Mouse (Mus musculus) MEL (cell line): ENCODE data around the gene Rora. TPM values are rescaled to one million over a fixed set of nuclear protein-coding genes. Genes with fewer than 3 reads are reported as not detected.

Experiments used
- DNase-seq: peaks from one replicate; pipeline ENCODE4 v3.0.0; 2011; ENCODE audit warnings: low read depth, low spot score
- H3K27ac ChIP-seq: 2 replicates; pipeline ENCODE4 v1.5.1; 2012; ENCODE audit warnings: low read depth, mild to moderate bottlenecking, control low read depth, low read length, moderate library complexity; ENCODE audit not compliant: control insufficient read depth
- H3K27me3 ChIP-seq, 2 experiments: fragments of 150-350 bp in 1 of 2; sonication (generic) in 1 of 2; 2 replicates each; pipeline ENCODE4 v1.6.1; 2012; ENCODE audit warnings: low read length in 2 of 2, mild to moderate bottlenecking in 2 of 2, improper control_type of control experiment in 1 of 2, moderate library complexity in 1 of 2; ENCODE audit not compliant: insufficient read depth in 2 of 2, control insufficient read depth in 1 of 2
- H3K36me3 ChIP-seq, 2 experiments: 2 replicates each; pipeline ENCODE4 v1.6.1; 2012 to 2014; ENCODE audit warnings: low read length in 2 of 2, improper control_type of control experiment in 1 of 2, inconsistent platforms in 1 of 2, mild to moderate bottlenecking in 1 of 2; ENCODE audit not compliant: insufficient read depth in 2 of 2, control insufficient read depth in 1 of 2
- H3K4me1 ChIP-seq, 2 experiments: fragments of 150-350 bp in 1 of 2; sonication (generic) in 1 of 2; 2 replicates each; pipeline ENCODE4 v1.6.1; 2012; ENCODE audit warnings: low read length in 2 of 2, improper control_type of control experiment in 1 of 2, mild to moderate bottlenecking in 1 of 2; ENCODE audit not compliant: insufficient read depth in 2 of 2, control insufficient read depth in 1 of 2
- H3K4me3 ChIP-seq, 2 experiments: fragments of 150-350 bp in 1 of 2; sonication (generic) in 1 of 2; 2 replicates each; pipeline ENCODE4 v1.5.1; 2012; ENCODE audit warnings: low read depth in 2 of 2, low read length in 2 of 2, mild to moderate bottlenecking in 2 of 2, moderate library complexity in 2 of 2, control low read depth in 1 of 2, improper control_type of control experiment in 1 of 2; ENCODE audit not compliant: control insufficient read depth in 1 of 2, insufficient read depth in 1 of 2
- H3K79me2 ChIP-seq: 2 replicates; pipeline ENCODE4 v1.6.1; 2012; ENCODE audit warnings: mild to moderate bottlenecking, low read length, moderate library complexity; ENCODE audit not compliant: control insufficient read depth, poor library complexity, insufficient read depth
- H3K9ac ChIP-seq: 2 replicates; pipeline ENCODE4 v1.6.1; 2012; ENCODE audit warnings: low read depth, mild to moderate bottlenecking, control low read depth, low read length, moderate library complexity; ENCODE audit not compliant: control insufficient read depth, poor library complexity, severe bottlenecking
- H3K9me3 ChIP-seq: fragments of 150-350 bp; sonication (generic); replicated peaks from 2 replicates; pipeline ENCODE4 v1.6.1; 2012; ENCODE audit warnings: mild to moderate bottlenecking, low read length, improper control_type of control experiment, moderate library complexity; ENCODE audit not compliant: insufficient read depth
- BHLHE40 ChIP-seq: IDR thresholded peaks from 2 replicates; pipeline ENCODE4 v1.6.1; 2012; ENCODE audit warnings: low read depth, mild to moderate bottlenecking, inconsistent platforms, low read length, improper control_type of control experiment, borderline replicate concordance
- E2F4 ChIP-seq: IDR thresholded peaks from 2 replicates; pipeline ENCODE4 v1.6.1; 2011; ENCODE audit warnings: low read depth, low read length, improper control_type of control experiment, borderline replicate concordance
- ELF1 ChIP-seq: IDR thresholded peaks from 2 replicates; pipeline ENCODE4 v1.6.1; 2014; ENCODE audit warnings: low read depth, mild to moderate bottlenecking, inconsistent platforms, low read length, improper control_type of control experiment, moderate library complexity
- GABPA ChIP-seq: IDR thresholded peaks from 2 replicates; pipeline ENCODE4 v1.6.1; 2012; ENCODE audit warnings: low read depth, mild to moderate bottlenecking, inconsistent platforms, low read length, improper control_type of control experiment, moderate library complexity
- HCFC1 ChIP-seq: IDR thresholded peaks from 2 replicates; pipeline ENCODE4 v1.6.1; 2012; ENCODE audit warnings: low read depth, mild to moderate bottlenecking, inconsistent platforms, low read length, improper control_type of control experiment, moderate library complexity
- KAT2A ChIP-seq: conservative IDR thresholded peaks from 2 replicates; pipeline ENCODE4 v1.6.1; 2012; ENCODE audit warnings: low read depth, low read length, improper control_type of control experiment, inconsistent platforms
- MAX ChIP-seq: IDR thresholded peaks from 2 replicates; pipeline ENCODE4 v1.6.1; 2011; ENCODE audit warnings: low read length, improper control_type of control experiment
- MXI1 ChIP-seq: IDR thresholded peaks from 2 replicates; pipeline ENCODE4 v1.6.1; 2011; ENCODE audit warnings: mild to moderate bottlenecking, low read depth, low read length, improper control_type of control experiment
- MYB ChIP-seq: IDR thresholded peaks from 2 replicates; pipeline ENCODE4 v1.6.1; 2011; ENCODE audit warnings: mild to moderate bottlenecking, low read depth, low read length, improper control_type of control experiment
- MYC ChIP-seq: IDR thresholded peaks from 2 replicates; pipeline ENCODE4 v1.6.1; 2011; ENCODE audit warnings: low read depth, mild to moderate bottlenecking, low read length, improper control_type of control experiment, moderate library complexity
- NRF1 ChIP-seq: IDR thresholded peaks from 2 replicates; pipeline ENCODE4 v1.6.1; 2014; ENCODE audit warnings: low read depth, mild to moderate bottlenecking, inconsistent platforms, low read length, improper control_type of control experiment, moderate library complexity; ENCODE audit not compliant: poor library complexity, insufficient read depth, severe bottlenecking
- POLR2A ChIP-seq, 2 experiments: IDR thresholded peaks; 2 replicates each; pipeline ENCODE4 v1.6.1; 2011 to 2012; ENCODE audit warnings: low read length in 2 of 2, mild to moderate bottlenecking in 2 of 2, control low read depth in 1 of 2, improper control_type of control experiment in 1 of 2, low read depth in 1 of 2, moderate library complexity in 1 of 2; ENCODE audit not compliant: control insufficient read depth in 1 of 2, insufficient read depth in 1 of 2, poor library complexity in 1 of 2
- RAD21 ChIP-seq: IDR thresholded peaks from 2 replicates; pipeline ENCODE4 v1.6.1; 2011; ENCODE audit warnings: mild to moderate bottlenecking, low read depth, low read length, improper control_type of control experiment
- SMC3 ChIP-seq: IDR thresholded peaks from 2 replicates; pipeline ENCODE4 v1.6.1; 2011; ENCODE audit warnings: low read depth, low read length, improper control_type of control experiment
- TAL1 ChIP-seq: IDR thresholded peaks from 2 replicates; pipeline ENCODE4 v1.6.1; 2012; ENCODE audit warnings: mild to moderate bottlenecking, inconsistent platforms, low read length, moderate library complexity, mixed read lengths
- USF1 ChIP-seq: IDR thresholded peaks from 2 replicates; pipeline ENCODE4 v1.6.1; 2014; ENCODE audit warnings: low read depth, mild to moderate bottlenecking, inconsistent platforms, low read length, improper control_type of control experiment, moderate library complexity
- polyA plus RNA-seq, 2 experiments: library from polyadenylated mRNA; stranded (reverse) in 1 of 2; unstranded in 1 of 2; fragments of >175 nt in 1 of 2; fragments of >200 nt in 1 of 2; gene quantifications; 2 replicates each; pipeline versions ENCODE4 v1.2.1 to v1.2.4; 2012; ENCODE audit warnings: low replicate concordance in 2 of 2, low read depth in 1 of 2; ENCODE audit not compliant: insufficient read length in 2 of 2, insufficient read depth in 1 of 2, missing spikeins in 1 of 2
- total RNA-seq: library from RNA; depleted of rRNA; stranded (reverse); fragments of 300-350 nt; gene quantifications from 2 replicates; pipeline ENCODE4 v1.2.3, GENCODE M21; 2012

The Rora gene
- total and polyA plus RNA-seq, 3 experiments, result not detected

DNA sequence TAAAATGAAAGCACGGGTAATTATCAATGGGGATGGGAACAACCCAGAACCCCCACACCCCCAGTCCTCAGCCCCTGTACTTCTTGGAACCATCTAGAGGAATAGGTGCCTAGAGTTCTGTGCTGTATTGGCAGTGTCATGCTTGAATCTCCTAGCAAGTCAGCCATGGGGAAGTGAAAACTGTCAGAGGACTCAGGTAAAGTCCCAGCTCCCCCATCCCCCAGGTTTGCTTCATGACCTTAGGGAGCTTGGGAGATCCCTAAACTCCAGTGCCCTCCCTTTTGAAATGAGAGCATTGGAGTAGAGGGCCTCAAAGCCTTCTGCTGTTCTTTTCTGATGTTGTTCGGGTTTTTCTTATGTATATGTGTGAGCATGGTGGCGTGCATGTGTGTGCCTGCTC, 294.6 kb downstream of the Rora start:
- no peak overlapping the region for H3K27ac ChIP-seq
- H3K9me3 ChIP-seq, result no peaks in the 10 kb centered on the region
- DNase-seq, result no peak

DNA sequence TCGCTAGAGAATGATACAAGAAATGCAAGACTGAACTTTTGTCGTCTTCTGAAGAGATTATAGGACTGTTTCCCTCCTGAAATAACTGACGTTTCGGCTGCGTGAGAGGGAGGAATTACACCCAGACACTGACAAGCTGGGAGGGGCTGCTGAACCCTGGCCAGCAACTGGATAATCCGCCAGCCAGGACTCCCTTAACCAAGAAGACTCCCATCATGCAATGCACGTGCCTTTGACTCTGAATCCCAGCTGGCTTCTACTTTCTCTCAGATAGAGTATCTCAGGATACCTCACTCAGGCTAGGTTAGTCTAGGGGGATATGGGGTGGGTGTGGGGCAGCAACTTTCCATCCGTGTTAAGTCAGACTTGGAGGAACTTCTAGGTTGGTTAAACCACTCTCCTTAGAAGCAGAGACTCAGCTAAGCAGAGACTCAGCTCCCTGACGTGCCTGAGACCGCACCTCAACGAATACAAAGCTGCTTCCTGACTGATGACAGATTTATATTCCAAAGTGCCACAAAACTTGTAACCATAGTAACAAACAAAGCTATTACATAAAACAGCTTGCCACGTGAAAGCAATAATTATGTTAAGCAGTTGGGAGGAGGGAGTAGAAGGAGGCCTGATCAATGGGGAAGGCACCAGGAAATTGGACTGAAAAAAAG, 302.8 kb downstream of the Rora start:
- Histone ChIP-seq H3K27ac (no peak overlapping the region), H3K9ac (no peak overlapping the region), H3K79me2 (no peaks in the 10 kb centered on the region), H3K4me1 (no peaks in the 10 kb centered on the region), H3K9me3 (no peaks in the 10 kb centered on the region), H3K4me3 (no peak overlapping the region), H3K27me3 (no peaks in the 10 kb centered on the region), H3K36me3 (no peaks in the 10 kb centered on the region)
- TF ChIP-seq NRF1, result no peak
- no peak for TF ChIP-seq ELF1
- TF ChIP-seq USF1, result no peak
- TF ChIP-seq MAX, result no peak
- no peak for TF ChIP-seq HCFC1
- TF ChIP-seq MYB, result no peak
- no peak for TF ChIP-seq E2F4
- TF ChIP-seq MYC, result no peak
- no peak for TF ChIP-seq TAL1
- TF ChIP-seq RAD21, result no peak
- TF ChIP-seq GABPA, result no peak
- TF ChIP-seq MXI1, result no peak
- no peak for TF ChIP-seq SMC3
- TF ChIP-seq KAT2A, result no peak
- TF ChIP-seq BHLHE40, result no peak
- no peak for DNase-seq

More for the DNA sequence above, 294.6 kb downstream of the Rora start:
- Histone ChIP-seq H3K4me3 (no peak overlapping the region), H3K9ac (no peak overlapping the region), H3K79me2 (no peaks in the 10 kb centered on the region), H3K4me1 (no peaks in the 10 kb centered on the region), H3K36me3 (no peaks in the 10 kb centered on the region), H3K27me3 (no peaks in the 10 kb centered on the region)
- TF ChIP-seq POLR2A (IDR thresholded peaks at IDR 0.05; ENCODE audit: control insufficient read depth in 1 of 2, insufficient read depth in 1 of 2, low read depth in 1 of 2, low read length in 2 of 2, poor library complexity in 1 of 2), result no peak
